10 mouse cellular contexts compared by ENCODE assay signal in the genomic region with DNA sequence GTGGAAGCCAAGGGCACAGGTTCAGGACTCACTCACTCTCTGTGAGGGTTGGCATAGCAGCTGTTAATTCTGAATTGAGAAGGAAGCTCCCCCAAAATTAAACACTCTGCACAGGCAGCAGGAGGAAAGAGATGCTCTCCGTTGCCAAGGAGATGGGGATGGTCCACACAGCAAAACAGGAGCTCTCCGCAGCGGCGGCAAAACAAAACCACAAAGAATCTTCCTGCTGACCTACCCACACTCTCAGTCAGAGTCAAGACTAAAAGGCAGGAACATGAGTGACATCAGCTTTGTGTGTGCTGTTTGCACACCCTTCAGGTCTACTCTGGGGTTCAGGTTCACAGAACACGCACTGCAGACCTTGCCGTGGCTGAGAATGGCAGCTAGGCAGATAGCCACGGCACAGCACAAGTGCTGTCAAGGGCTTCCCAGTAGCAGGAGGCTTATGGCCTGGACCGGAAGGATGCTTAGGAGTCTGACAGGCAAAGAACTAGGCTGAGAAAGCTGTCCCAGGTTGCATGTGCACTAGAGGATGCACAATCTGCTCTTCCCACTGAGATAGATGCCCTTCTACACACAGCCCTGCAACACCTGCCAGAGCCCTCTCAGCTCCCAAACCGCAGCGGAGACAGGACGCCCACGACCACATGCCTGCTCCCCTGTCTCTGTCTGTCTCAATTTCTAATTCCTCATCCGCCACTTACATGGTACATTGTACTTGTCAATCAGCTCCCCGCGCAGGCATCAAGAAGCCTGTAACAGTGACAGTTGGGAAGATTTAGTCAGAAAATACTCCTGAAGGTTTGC. TPM values are rescaled to one million over a fixed set of nuclear protein-coding genes. Genes with fewer than 3 reads are reported as not detected.
A peak's percentile ranks its signal among the peaks of the same experiment; 100 is the strongest.
DNase-seq lines count a peak whose midpoint lies in the region; ATAC-seq and TF ChIP-seq lines count a peak whose summit lies in the region.
"Had no signal": no experiment of that assay in that cellular context is flagged by ENCODE, and none has a peak within 500 bp of the region (broad histone marks: within the 10 kb centered on the region; RNA-seq: fewer than 3 reads in every experiment).

No protein-coding gene starts in this region.

- no peak for DNase-seq in lung, postnatal 0 days (ENCODE audit: low spot score)
- no peak for DNase-seq in lung, postnatal 10 days
- no peak for DNase-seq in hindbrain, embryonic 14.5 days (ENCODE audit: low spot score)
- peak; percentile 69 for DNase-seq in thymus, postnatal 25 days
- DNase-seq in adrenal gland, adult 18-20 months (ENCODE audit: low spot score in 2 of 2): no peak
- no peak for DNase-seq in embryo, embryonic 9.5 days (ENCODE audit: extremely low spot score)
- DNase-seq: kidney, adult 2 months; lung, embryonic 14.5 days had no signal

- no peak overlapping the region for H3K4me2 ChIP-seq in lung, postnatal 0 days (replicated peaks; ENCODE audit: low read depth, low read length)
- peak overlapping the region; percentile 0; the same call in 1 of the 2 replicates for H3K4me2 ChIP-seq in hindbrain, embryonic 14.5 days (replicated peaks)
- H3K4me2 ChIP-seq in midbrain, embryonic 15.5 days: 0 out of 2 replicates have a peak overlapping the region, but pooled peaks have one; percentile 9
- H3K4me2 ChIP-seq: lung, embryonic 14.5 days had no signal

- H3K36me3 ChIP-seq in lung, postnatal 0 days (ENCODE audit: insufficient read depth, low read length): no peaks in the 10 kb centered on the region
- H3K36me3 ChIP-seq in hindbrain, embryonic 14.5 days (replicated peaks; ENCODE audit: control insufficient read depth, insufficient read depth): no peaks in the 10 kb centered on the region
- no peaks in the 10 kb centered on the region for H3K36me3 ChIP-seq in midbrain, embryonic 15.5 days (replicated peaks)

- TF ChIP-seq EP300 in lung, postnatal 0 days (IDR thresholded peaks at IDR 0.05): no peak

- peak; percentile 21 for ATAC-seq in lung, postnatal 0 days
- ATAC-seq in hindbrain, embryonic 14.5 days (ENCODE audit: low FRiP score): no peak
- ATAC-seq in midbrain, embryonic 15.5 days (replicated peaks): 0 out of 2 replicates have a peak, but pooled peaks have one; percentile 10
- no peak for ATAC-seq in erythroid progenitor cell, adult 5-6 weeks (replicated peaks; ENCODE audit: low FRiP score, poor library complexity, severe bottlenecking)

- no peak overlapping the region for H3K9ac ChIP-seq in lung, postnatal 0 days (replicated peaks; ENCODE audit: low read depth)
- peak overlapping the region; percentile 32; the same call in 1 of the 2 replicates for H3K9ac ChIP-seq in hindbrain, embryonic 14.5 days
- no peak overlapping the region for H3K9ac ChIP-seq in midbrain, embryonic 15.5 days
- H3K9ac ChIP-seq: lung, embryonic 14.5 days had no signal

- H3K27ac ChIP-seq in lung, postnatal 0 days (ENCODE audit: low read length): no peak overlapping the region
- peak overlapping the region; percentile 48; the same call in 1 of the 2 replicates for H3K27ac ChIP-seq in hindbrain, embryonic 14.5 days
- peak overlapping the region; percentile 23; the same call in 1 of the 2 replicates for H3K27ac ChIP-seq in midbrain, embryonic 15.5 days

- no peak for TF ChIP-seq CTCF in lung, postnatal 0 days (IDR thresholded peaks at IDR 0.05)

- WGBS in lung, postnatal 0 days: 79% methylated on average over 15 of the region's 15 CpGs
- WGBS in hindbrain, embryonic 14.5 days: 37% methylated on average over 15 of the region's 15 CpGs
- WGBS in midbrain, embryonic 15.5 days: 33% methylated on average over 15 of the region's 15 CpGs

- H3K4me3 ChIP-seq in lung, postnatal 0 days (ENCODE audit: low read depth, low read length): no peak overlapping the region
- no peak overlapping the region for H3K4me3 ChIP-seq in hindbrain, embryonic 14.5 days (replicated peaks; ENCODE audit: low read length)
- no peak overlapping the region for H3K4me3 ChIP-seq in midbrain, embryonic 15.5 days

- no peaks in the 10 kb centered on the region for H3K9me3 ChIP-seq in lung, postnatal 0 days (ENCODE audit: low read length)
- H3K9me3 ChIP-seq in hindbrain, embryonic 14.5 days (ENCODE audit: control insufficient read depth, low read length): no peaks in the 10 kb centered on the region
- H3K9me3 ChIP-seq in midbrain, embryonic 15.5 days: no peaks in the 10 kb centered on the region

- no peaks in the 10 kb centered on the region; the same call in 1 of the 2 replicates for H3K4me1 ChIP-seq in lung, postnatal 0 days (ENCODE audit: insufficient read depth, low read depth, low read length)
- H3K4me1 ChIP-seq in hindbrain, embryonic 14.5 days (replicated peaks; ENCODE audit: control insufficient read depth, insufficient read depth, low read length): peaks cover 45% of the 10 kb centered on the region
- H3K4me1 ChIP-seq in midbrain, embryonic 15.5 days: peaks cover 51% of the 10 kb centered on the region

- H3K27me3 ChIP-seq in lung, postnatal 0 days (replicated peaks; ENCODE audit: insufficient read depth, low read length): no peaks in the 10 kb centered on the region
- no peaks in the 10 kb centered on the region for H3K27me3 ChIP-seq in hindbrain, embryonic 14.5 days (ENCODE audit: control insufficient read depth, insufficient read depth, low read length)
- no peaks in the 10 kb centered on the region for H3K27me3 ChIP-seq in midbrain, embryonic 15.5 days (replicated peaks)

RNA-seq across cellular contexts. Expression of gene Ccdc88c, which starts 40.3 kb away (rescaled TPM):
- 6.9 and 7.4 TPM in 2 replicates for polyA plus RNA-seq in lung, postnatal 0 days (2015; fragmentation: Nextera tagmentation; extraction: Ambion mirVana)
- 11.1 and 13.3 TPM in 2 replicates for polyA plus RNA-seq in hindbrain, embryonic 14.5 days (2014; fragmentation: Nextera tagmentation; extraction: Ambion mirVana)
- polyA plus RNA-seq in midbrain, embryonic 15.5 days (2015; fragmentation: Nextera tagmentation; extraction: Ambion mirVana): 14.6 and 15.8 TPM in 2 replicates
- 1 to 10 TPM; 1.1 to 2.1 TPM for total RNA-seq in adrenal gland, adult 18-20 months (2021)
- 96.4 and 130 TPM in 2 replicates for total RNA-seq in erythroid progenitor cell, adult 5-6 weeks (2015; ENCODE audit: low replicate concordance)
- 189 and 234 TPM in 2 replicates for total RNA-seq in erythroid progenitor cell, adult 5-6 weeks (2017; ENCODE audit: low replicate concordance)

Comparison
In these comparisons a context has a peak if more than half of its experiments do, and no peak if none do; other contexts are left out.
1. ATAC-seq: peak in lung, postnatal 0 days (single experiment) and midbrain, embryonic 15.5 days (single experiment); none in hindbrain, embryonic 14.5 days (single experiment) and erythroid progenitor cell, adult 5-6 weeks (single experiment).